Mouse (Mus musculus) megakaryocyte, embryonic 14.5 days (primary cell): ENCODE measurements around the gene Clcn6. TPM values are rescaled to one million over a fixed set of nuclear protein-coding genes. Genes with fewer than 3 reads are reported as not detected.

Source experiments
- H3K27me3 ChIP-seq: replicated peaks from 2 replicates; pipeline ENCODE3; 2012; ENCODE audit warnings: inconsistent platforms
- H3K36me3 ChIP-seq: replicated peaks from 2 replicates; pipeline ENCODE3; 2012; ENCODE audit warnings: low read length, inconsistent platforms, mixed read lengths
- H3K4me1 ChIP-seq: 2 replicates; pipeline ENCODE4 v1.6.1; 2012; ENCODE audit warnings: inconsistent platforms
- H3K4me3 ChIP-seq: replicated peaks from 2 replicates; pipeline ENCODE3; 2012; ENCODE audit warnings: moderate library complexity, mild to moderate bottlenecking, inconsistent platforms
- H3K9me3 ChIP-seq: 2 replicates; pipeline ENCODE4 v1.6.1; 2012; ENCODE audit warnings: inconsistent platforms
- FLI1 ChIP-seq: IDR thresholded peaks from 2 replicates; pipeline ENCODE4 v1.6.1; 2012; ENCODE audit warnings: low read length, inconsistent platforms, mixed read lengths
- GATA1 ChIP-seq: IDR thresholded peaks from 3 replicates; pipeline ENCODE4 v1.6.1; 2012; ENCODE audit warnings: mixed read lengths, low read length, inconsistent platforms, borderline replicate concordance
- polyA plus RNA-seq: library from polyadenylated mRNA; stranded (reverse); fragments of >175 nt; gene quantifications from 2 replicates; pipeline ENCODE4 v1.2.3, GENCODE M21; 2012; ENCODE audit warnings: low replicate concordance; ENCODE audit not compliant: insufficient read depth

Clcn6 gene
- polyA plus RNA-seq, 1 experiment, result 2.4 TPM

GRCm38 (mm10) chr4:148016981-148017380 is 21.6 kb downstream of the Clcn6 start:
- TF ChIP-seq FLI1 (no peak), GATA1 (no peak)
- H3K36me3 ChIP-seq, result peaks cover 95% of the 10 kb centered on the region
- no peaks in the 10 kb centered on the region for H3K9me3 ChIP-seq
- H3K4me3 ChIP-seq, result no peak overlapping the region
- no peaks in the 10 kb centered on the region for H3K27me3 ChIP-seq
- no peaks in the 10 kb centered on the region; the same call in 1 of the 2 replicates for H3K4me1 ChIP-seq

GRCm38 (mm10) chr4:148015418-148015817 is 23.2 kb downstream of the Clcn6 start:
- Histone ChIP-seq H3K4me3 (no peak overlapping the region), H3K27me3 (no peaks in the 10 kb centered on the region), H3K4me1 (no peaks in the 10 kb centered on the region; the same call in 1 of the 2 replicates), H3K36me3 (peaks cover 97% of the 10 kb centered on the region), H3K9me3 (no peaks in the 10 kb centered on the region)
- no peak for TF ChIP-seq GATA1
- TF ChIP-seq FLI1, result no peak

DNA sequence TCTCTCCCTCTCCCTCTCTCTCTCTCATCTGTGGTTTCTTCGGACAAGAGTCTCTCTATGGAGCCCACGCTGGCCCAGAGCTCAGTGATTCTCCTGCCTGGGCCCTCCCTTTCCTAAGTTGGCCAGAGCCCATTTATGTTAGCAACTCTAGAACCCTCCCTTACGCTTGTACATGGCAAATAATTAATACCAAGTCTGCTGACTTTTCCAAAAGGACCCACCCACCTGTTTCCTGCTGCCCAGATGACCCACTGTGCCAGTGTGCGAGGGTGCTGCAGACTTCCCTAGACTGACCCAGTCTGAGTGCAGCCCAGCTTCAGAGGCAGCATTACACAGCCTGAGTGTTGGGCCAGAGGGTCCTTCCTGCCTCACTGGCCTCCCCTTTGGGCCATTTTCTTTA is 26.4 kb downstream of the Clcn6 start:
- no peak overlapping the region for H3K4me3 ChIP-seq
- TF ChIP-seq GATA1 (no peak), FLI1 (no peak)
- H3K27me3 ChIP-seq, result no peaks in the 10 kb centered on the region
- no peaks in the 10 kb centered on the region for H3K9me3 ChIP-seq
- H3K4me1 ChIP-seq, result no peaks in the 10 kb centered on the region; the same call in 1 of the 2 replicates
- peaks cover 100% of the 10 kb centered on the region for H3K36me3 ChIP-seq

DNA sequence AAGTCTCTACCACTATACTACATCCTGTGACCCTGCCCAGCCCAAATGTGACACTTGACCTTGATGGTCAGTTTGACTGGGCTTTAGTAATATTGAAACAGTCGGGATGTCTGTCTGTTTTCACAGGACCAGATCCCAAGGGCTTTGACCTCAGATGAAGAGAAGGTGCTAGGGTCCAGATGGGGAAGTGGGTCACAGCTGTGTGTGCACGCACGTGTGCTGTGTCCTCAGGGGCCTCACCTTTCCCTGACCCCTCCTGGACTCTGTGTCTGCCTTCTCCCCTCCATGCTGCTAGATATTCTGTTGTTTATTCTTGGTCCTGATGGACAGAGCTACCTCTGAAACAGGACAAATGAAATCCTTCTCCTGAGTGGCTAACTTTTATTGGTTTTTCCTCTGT is 27.3 kb downstream of the Clcn6 start:
- Histone ChIP-seq H3K4me3 (no peak overlapping the region), H3K27me3 (no peaks in the 10 kb centered on the region)

DNA sequence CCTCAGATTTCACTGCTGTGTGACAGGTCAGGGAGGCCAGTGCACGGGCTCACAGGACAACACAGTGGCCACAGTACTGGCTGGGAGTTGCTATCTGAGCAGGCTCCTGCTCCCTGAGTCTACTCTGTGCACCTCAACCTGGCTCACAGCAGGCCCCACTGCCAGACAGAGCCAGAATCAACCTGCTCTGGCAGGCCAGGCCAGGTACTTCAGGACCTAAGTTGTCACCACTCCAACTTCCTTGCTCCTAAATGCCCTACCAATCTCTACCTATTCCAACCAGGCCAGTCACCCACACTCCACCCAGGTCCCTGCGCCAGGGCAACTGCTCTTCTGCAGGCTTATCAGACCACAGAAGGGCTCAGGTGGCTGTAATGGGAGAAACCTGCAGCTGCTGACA is 29.0 kb downstream of the Clcn6 start:
- no peak overlapping the region for H3K4me3 ChIP-seq
- no peaks in the 10 kb centered on the region for H3K9me3 ChIP-seq
- peaks cover 100% of the 10 kb centered on the region for H3K36me3 ChIP-seq
- TF ChIP-seq FLI1 (no peak), GATA1 (no peak)
- no peaks in the 10 kb centered on the region for H3K27me3 ChIP-seq
- no peaks in the 10 kb centered on the region; the same call in 1 of the 2 replicates for H3K4me1 ChIP-seq

More for the DNA sequence above, 27.3 kb downstream of the Clcn6 start:
- peaks cover 100% of the 10 kb centered on the region for H3K36me3 ChIP-seq
- no peak for TF ChIP-seq GATA1
- no peak for TF ChIP-seq FLI1
- no peaks in the 10 kb centered on the region for H3K9me3 ChIP-seq
- no peaks in the 10 kb centered on the region; the same call in 1 of the 2 replicates for H3K4me1 ChIP-seq

DNA sequence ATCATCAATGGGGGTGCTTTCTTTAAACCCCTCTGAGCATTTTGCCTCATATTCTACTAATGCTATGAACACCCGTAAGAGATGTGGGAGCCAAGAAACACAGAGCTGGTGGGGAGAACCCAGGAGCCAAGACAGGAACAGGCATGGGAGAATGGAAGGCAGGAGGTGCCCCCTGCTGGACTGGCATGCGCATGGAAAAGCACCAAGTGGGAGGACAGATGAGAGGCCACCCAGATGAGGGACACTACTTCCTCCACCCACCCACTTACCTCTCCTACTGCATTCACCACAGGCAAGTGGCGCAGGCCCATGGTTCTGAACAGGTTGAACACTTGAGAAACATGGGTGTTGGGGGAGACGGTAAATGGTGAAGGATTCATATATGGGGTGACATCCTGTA is 30.2 kb downstream of the Clcn6 start:
- no peaks in the 10 kb centered on the region for H3K27me3 ChIP-seq
- H3K4me1 ChIP-seq, result no peaks in the 10 kb centered on the region; the same call in 1 of the 2 replicates
- no peaks in the 10 kb centered on the region for H3K9me3 ChIP-seq
- TF ChIP-seq FLI1 (no peak), GATA1 (no peak)
- no peak overlapping the region for H3K4me3 ChIP-seq
- H3K36me3 ChIP-seq, result peaks cover 100% of the 10 kb centered on the region

GRCm38 (mm10) chr4:148004361-148004760 is 34.3 kb downstream of the Clcn6 start:
- no peak for TF ChIP-seq FLI1
- no peaks in the 10 kb centered on the region for H3K4me1 ChIP-seq
- no peaks in the 10 kb centered on the region for H3K9me3 ChIP-seq
- peaks cover 65% of the 10 kb centered on the region for H3K36me3 ChIP-seq
- no peak overlapping the region for H3K4me3 ChIP-seq
- H3K27me3 ChIP-seq, result peaks cover 2% of the 10 kb centered on the region

DNA sequence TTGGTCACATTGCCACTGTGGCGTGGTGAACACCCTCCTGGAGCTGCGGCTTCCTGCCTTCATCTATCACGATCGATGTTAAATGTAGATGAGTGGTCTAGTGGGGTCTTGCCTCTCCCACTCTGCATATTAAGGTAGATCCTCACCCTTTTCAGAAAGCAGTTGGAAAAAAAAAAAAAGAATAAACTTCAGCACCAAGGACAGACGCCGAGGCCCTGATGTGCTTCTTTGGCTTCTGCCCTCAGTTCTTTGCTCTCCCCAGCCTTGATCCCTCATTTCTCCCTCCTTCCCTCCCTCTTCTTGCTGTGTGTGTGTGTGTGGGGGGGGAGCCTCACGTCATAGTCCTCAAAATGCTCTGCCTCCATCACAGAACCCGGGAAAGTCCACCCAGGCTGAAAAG is 36.8 kb downstream of the Clcn6 start:
- Histone ChIP-seq H3K36me3 (peaks cover 40% of the 10 kb centered on the region), H3K9me3 (no peaks in the 10 kb centered on the region), H3K27me3 (peaks cover 5% of the 10 kb centered on the region), H3K4me3 (no peak overlapping the region), H3K4me1 (no peaks in the 10 kb centered on the region)
- TF ChIP-seq GATA1 (no peak), FLI1 (no peak)

GRCm38 (mm10) chr4:148001013-148001789 is 37.4 kb downstream of the Clcn6 start:
- Histone ChIP-seq H3K27me3 (peaks cover 5% of the 10 kb centered on the region), H3K9me3 (no peaks in the 10 kb centered on the region)

GRCm38 (mm10) chr4:148000202-148000772 is 38.3 kb downstream of the Clcn6 start, which contains the start of gene Nppa:
TSS of gene Nppa (plus strand) at chr4:148000722.
- Histone ChIP-seq H3K9me3 (no peaks in the 10 kb centered on the region), H3K4me1 (no peaks in the 10 kb centered on the region), H3K36me3 (peaks cover 24% of the 10 kb centered on the region), H3K27me3 (peaks cover 5% of the 10 kb centered on the region), H3K4me3 (no peak within 1 kb of the TSS)
- TF ChIP-seq GATA1 (no peak), FLI1 (no peak)

More at GRCm38 (mm10) chr4:148001013-148001789, 37.4 kb downstream of the Clcn6 start:
- Histone ChIP-seq H3K36me3 (peaks cover 33% of the 10 kb centered on the region), H3K4me1 (no peaks in the 10 kb centered on the region), H3K4me3 (no peak overlapping the region)
- TF ChIP-seq GATA1 (no peak), FLI1 (no peak)
